Mouse (Mus musculus) kidney, adult 2 months (tissue): ENCODE results near the gene Abhd2.

Experiments used
- CTCF ChIP-seq: fragments of 200-500 bp; conservative IDR thresholded peaks from 2 replicates; pipeline ENCODE4 v1.5.1; 2011; ENCODE audit warnings: low read depth, mild to moderate bottlenecking, control low read depth, low read length, moderate library complexity, mixed read lengths; ENCODE audit not compliant: insufficient read depth, insufficient read length
- POLR2A ChIP-seq: fragments of 200-500 bp; IDR thresholded peaks from one replicate; pipeline ENCODE4 v1.6.1; 2011; ENCODE audit warnings: low read depth, low read length, control low read depth

DNA sequence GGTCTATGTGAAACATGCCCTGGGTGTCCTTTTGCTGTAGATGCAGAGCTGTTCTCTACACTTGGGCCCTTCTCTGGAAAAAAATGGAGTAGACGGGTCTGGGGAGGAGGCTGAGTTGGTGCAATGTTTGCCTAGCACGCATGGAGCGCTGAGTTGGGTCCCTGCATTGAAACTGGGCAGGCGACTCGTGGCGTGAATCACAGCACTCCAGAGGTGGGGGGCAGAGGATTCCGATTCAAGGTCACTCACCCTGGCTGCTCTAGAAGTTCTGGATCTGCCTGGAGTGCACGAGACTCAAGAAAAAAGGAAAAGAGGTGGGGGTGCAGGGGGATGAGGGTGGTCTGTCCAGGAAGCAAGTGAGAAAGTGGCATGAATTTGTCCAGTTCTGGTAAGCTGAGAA is 14.9 kb downstream of the Abhd2 start:
- TF ChIP-seq CTCF = no peak
- TF ChIP-seq POLR2A = no peak
